Mouse (Mus musculus) hindbrain, embryonic 15.5 days (tissue): ENCODE data around the gene Abat. TPM values are rescaled to one million over a fixed set of nuclear protein-coding genes. Genes with fewer than 3 reads are reported as not detected.

Experiments
- ATAC-seq: fragments of 200-750 bp; cut with Nextera tagmentation; 2 replicates; pipeline ENCODE4 v1.8.0; 2017; ENCODE audit warnings: low read depth, moderate number of reproducible peaks, moderate TSS enrichment; ENCODE audit not compliant: low FRiP score
- H3K27ac ChIP-seq: fragments of 300-500 bp; sonication (generic); replicated peaks from 2 replicates; pipeline ENCODE4 v1.5.1; 2015; ENCODE audit warnings: mild to moderate bottlenecking, inconsistent platforms
- H3K27me3 ChIP-seq: fragments of 300-500 bp; sonication (generic); 2 replicates; pipeline ENCODE4 v1.6.1; 2015; ENCODE audit warnings: control low read depth, inconsistent platforms
- H3K36me3 ChIP-seq: fragments of 300-500 bp; sonication (generic); 2 replicates; pipeline ENCODE4 v1.6.1; 2015; ENCODE audit warnings: control low read depth, inconsistent platforms
- H3K4me1 ChIP-seq: fragments of 300-500 bp; sonication (generic); replicated peaks from 2 replicates; pipeline ENCODE4 v1.6.1; 2015; ENCODE audit warnings: control low read depth, inconsistent platforms
- H3K4me2 ChIP-seq: fragments of 300-500 bp; sonication (generic); 2 replicates; pipeline ENCODE4 v1.6.1; 2015; ENCODE audit warnings: moderate library complexity, mild to moderate bottlenecking, inconsistent platforms
- H3K4me3 ChIP-seq: fragments of 300-500 bp; sonication (generic); 2 replicates; pipeline ENCODE4 v1.5.1; 2015; ENCODE audit warnings: mild to moderate bottlenecking, inconsistent platforms
- H3K9ac ChIP-seq: fragments of 300-500 bp; sonication (generic); 2 replicates; pipeline ENCODE4 v1.6.1; 2015; ENCODE audit warnings: inconsistent platforms
- H3K9me3 ChIP-seq: fragments of 300-500 bp; sonication (generic); 2 replicates; pipeline ENCODE4 v1.6.1; 2016; ENCODE audit warnings: control low read depth, inconsistent platforms
- WGBS: fragments of 180-500 bp; shearing (Covaris S2); methylation state at CpG from one replicate; pipeline ENCODE4 v1.1.7; 2015; 5-methylcytosine and 5-hydroxymethylcytosine counted together
- polyA plus RNA-seq: library from polyadenylated mRNA; unstranded; fragments of >200 nt; fragmentation: Nextera tagmentation; extraction: Ambion mirVana; gene quantifications from 2 replicates; pipeline ENCODE4 v1.2.1, GENCODE M21; 2015

Gene Abat
- polyA plus RNA-seq, 1 experiment from 2014 or later: 82.8 TPM

DNA sequence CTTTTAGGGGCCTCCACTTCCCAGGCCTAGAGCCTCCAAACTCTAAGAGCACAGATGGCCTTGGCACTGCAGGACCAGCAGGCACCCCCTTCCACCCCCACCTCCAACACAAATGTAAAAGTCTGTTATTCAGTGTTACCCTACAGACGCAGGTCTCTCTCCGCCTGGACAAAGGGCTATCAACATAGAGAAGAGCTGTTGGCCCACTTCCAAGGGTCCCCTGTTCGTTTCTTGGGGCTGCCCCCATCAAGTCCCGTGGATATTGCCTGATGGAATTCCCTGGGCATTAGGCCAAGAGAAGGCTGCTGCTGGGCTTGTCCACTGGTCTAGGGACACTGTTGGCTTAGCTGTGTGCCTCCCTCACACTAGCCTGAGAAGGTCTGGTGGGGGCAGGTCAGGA lies 951 bp downstream of the Abat start:
- peak overlapping the region; percentile 76 for H3K4me3 ChIP-seq
- H3K9ac ChIP-seq: peak overlapping the region; percentile 65
- no peak overlapping the region; the same call in 1 of the 2 replicates for H3K27ac ChIP-seq
- H3K36me3 ChIP-seq: no peaks in the 10 kb centered on the region
- no peaks in the 10 kb centered on the region for H3K27me3 ChIP-seq
- peak overlapping the region; percentile 66 for H3K4me2 ChIP-seq
- WGBS: 4% methylated on average over 4 of the region's 4 CpGs
- H3K4me1 ChIP-seq: peaks cover 42% of the 10 kb centered on the region
- H3K9me3 ChIP-seq: no peaks in the 10 kb centered on the region
- no peak for ATAC-seq

DNA sequence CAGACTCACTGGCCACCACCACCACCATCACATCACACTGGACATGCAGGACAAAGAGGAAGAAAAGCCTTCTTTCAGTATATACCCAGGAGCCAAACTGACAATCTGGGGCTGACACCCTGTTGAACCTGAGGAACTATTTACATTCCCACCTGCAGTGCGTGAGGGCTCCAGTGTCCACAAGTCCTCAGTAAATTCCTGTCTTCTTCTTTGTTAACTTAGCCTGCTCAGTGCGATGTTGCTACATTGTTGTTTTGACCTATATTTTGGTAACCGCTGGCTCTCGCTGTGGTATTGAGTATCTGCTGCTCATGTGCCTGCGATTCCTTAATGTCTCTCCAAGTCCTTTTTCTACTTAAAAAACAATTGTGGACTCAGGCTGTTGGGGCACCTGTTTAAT lies 7.3 kb downstream of the Abat start:
- WGBS: 81% methylated on average over 5 of the region's 5 CpGs
- Histone ChIP-seq H3K4me2 (no peak overlapping the region), H3K9me3 (no peaks in the 10 kb centered on the region), H3K4me1 (peaks cover 45% of the 10 kb centered on the region), H3K9ac (no peak overlapping the region), H3K4me3 (no peak overlapping the region), H3K27me3 (no peaks in the 10 kb centered on the region), H3K27ac (no peak overlapping the region), H3K36me3 (no peaks in the 10 kb centered on the region)
- no peak for ATAC-seq

DNA sequence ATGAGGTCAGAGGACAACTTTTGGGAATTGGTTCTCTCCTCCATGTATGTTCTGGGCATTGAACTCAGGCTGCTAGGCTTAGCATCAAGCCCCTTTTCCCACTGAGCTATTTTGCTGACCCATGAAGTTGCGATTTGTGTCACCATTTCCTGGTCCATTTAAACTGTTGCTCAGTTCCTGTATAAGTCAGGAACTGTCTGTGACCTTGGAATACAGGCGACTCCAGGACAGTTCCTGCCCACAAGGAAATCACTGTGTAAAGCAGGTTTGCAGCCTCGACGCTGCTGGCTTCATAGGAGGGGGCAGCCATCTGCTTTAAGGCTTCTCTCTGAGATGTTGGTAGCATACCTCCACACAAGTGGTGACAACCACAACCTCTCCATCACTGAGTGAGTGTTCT lies 8.1 kb downstream of the Abat start:
- H3K4me1 ChIP-seq: peaks cover 39% of the 10 kb centered on the region
- H3K36me3 ChIP-seq: no peaks in the 10 kb centered on the region
- no peak for ATAC-seq
- no peak overlapping the region for H3K9ac ChIP-seq
- 91% methylated on average over 4 of the region's 4 CpGs for WGBS
- no peak overlapping the region for H3K27ac ChIP-seq
- H3K27me3 ChIP-seq: no peaks in the 10 kb centered on the region
- H3K4me3 ChIP-seq: no peak overlapping the region
- no peaks in the 10 kb centered on the region for H3K9me3 ChIP-seq
- H3K4me2 ChIP-seq: no peak overlapping the region

DNA sequence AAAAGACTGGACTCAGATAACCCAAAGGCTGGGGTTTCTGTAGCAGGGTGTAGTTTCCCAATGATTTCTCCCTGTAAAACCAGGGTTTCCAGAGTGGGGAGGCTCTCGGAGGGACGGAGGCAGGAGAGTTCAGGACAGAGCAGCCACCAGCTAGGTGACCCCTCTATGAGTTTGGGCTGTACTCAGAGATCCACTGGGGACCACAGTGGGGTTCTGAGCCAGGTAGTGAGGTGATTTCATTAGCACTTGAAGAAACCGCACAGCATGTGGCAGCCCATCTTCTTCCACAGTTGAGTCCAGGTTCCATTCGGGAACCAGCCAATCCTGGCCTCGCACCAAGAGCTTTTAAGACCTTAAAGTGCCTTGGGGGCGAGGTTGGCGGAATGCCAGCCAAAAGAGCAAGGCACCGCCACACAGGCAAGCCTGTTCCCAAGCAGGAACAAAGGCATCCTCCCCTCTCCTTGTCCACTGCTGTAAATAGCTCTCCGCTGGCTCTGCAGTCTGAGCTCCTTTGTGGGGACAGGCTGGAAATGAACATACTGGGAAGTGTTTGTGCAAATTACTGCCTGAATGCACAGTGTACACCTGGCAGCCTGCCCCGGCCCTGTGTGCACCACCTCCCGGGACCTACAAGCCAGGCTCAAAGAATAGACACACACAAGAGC lies 10.4 kb downstream of the Abat start:
- no peak overlapping the region for H3K9ac ChIP-seq
- no peaks in the 10 kb centered on the region for H3K27me3 ChIP-seq
- H3K36me3 ChIP-seq: no peaks in the 10 kb centered on the region
- H3K9me3 ChIP-seq: no peaks in the 10 kb centered on the region
- WGBS: 20% methylated on average over 11 of the region's 11 CpGs
- peak overlapping the region; percentile 73 for H3K27ac ChIP-seq
- no peak overlapping the region for H3K4me3 ChIP-seq
- peak overlapping the region; percentile 14 for H3K4me2 ChIP-seq
- H3K4me1 ChIP-seq: peaks cover 28% of the 10 kb centered on the region
- ATAC-seq: peak; percentile 88

DNA sequence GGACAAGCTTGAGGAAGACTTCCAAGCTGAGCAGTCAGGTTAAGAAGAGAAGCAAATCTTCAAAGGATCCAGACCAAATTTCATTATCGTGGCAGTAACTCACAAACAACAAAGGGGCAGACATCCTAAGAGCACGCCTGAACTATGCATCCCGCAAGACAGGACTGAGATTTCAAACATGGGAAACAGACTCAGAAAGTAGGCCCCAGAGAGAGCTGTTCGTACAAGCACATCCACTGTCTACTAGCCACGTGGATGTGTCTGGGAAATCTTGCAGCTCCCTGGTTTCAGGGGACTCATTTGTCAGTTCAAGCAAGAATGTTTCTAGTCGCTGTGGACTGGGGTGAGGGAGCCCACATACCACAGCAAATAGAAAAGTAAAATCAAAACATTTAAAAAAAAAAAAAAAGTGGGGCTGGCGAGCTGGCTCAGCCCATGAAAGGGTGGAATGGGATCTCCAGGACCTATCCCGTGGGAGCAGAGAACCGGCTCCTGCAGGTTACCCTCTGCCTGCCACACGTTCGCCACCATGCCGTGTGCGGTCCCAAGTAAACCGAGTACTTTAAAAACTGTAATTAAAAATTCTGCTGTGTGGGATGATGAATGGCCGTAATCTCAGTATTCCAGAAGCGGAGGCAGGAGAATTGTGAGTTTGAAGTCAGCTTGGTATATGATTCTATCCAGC lies 11.1 kb downstream of the Abat start:
- 39% methylated on average over 16 of the region's 16 CpGs for WGBS
- no peak overlapping the region for H3K9ac ChIP-seq
- ATAC-seq: peak; percentile 35
- H3K4me1 ChIP-seq: peaks cover 29% of the 10 kb centered on the region
- H3K4me3 ChIP-seq: no peak overlapping the region
- no peaks in the 10 kb centered on the region for H3K9me3 ChIP-seq
- no peaks in the 10 kb centered on the region for H3K27me3 ChIP-seq
- H3K4me2 ChIP-seq: no peak overlapping the region; the same call in 1 of the 2 replicates
- no peaks in the 10 kb centered on the region for H3K36me3 ChIP-seq
- H3K27ac ChIP-seq: peak overlapping the region; percentile 73

DNA sequence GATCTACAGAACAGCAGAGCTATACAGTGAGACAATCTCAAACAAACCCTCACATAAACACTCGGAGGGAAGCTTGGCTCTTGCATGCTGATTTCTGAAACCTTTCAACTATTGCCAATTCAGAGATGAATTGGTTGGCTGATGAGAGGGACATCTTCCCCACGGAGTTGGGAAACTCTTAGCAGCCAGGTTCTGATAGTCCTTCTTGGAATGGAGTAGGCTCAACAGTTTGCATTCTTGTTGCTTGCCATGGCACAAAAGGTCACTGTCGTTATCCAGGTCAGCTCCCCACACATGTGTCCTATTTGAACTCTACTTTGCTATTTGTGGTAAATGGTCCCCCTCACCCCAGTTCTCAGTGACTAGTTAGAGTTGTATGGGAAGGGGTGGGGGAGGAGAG lies 12.1 kb downstream of the Abat start:
- H3K4me1 ChIP-seq: peaks cover 38% of the 10 kb centered on the region
- H3K9ac ChIP-seq: no peak overlapping the region
- no peak overlapping the region for H3K4me2 ChIP-seq
- no peak overlapping the region for H3K4me3 ChIP-seq
- no peaks in the 10 kb centered on the region for H3K36me3 ChIP-seq
- ATAC-seq: no peak
- H3K27me3 ChIP-seq: no peaks in the 10 kb centered on the region
- no peak overlapping the region for H3K27ac ChIP-seq
- 53% methylated on average over 3 of the region's 3 CpGs for WGBS
- no peaks in the 10 kb centered on the region for H3K9me3 ChIP-seq

DNA sequence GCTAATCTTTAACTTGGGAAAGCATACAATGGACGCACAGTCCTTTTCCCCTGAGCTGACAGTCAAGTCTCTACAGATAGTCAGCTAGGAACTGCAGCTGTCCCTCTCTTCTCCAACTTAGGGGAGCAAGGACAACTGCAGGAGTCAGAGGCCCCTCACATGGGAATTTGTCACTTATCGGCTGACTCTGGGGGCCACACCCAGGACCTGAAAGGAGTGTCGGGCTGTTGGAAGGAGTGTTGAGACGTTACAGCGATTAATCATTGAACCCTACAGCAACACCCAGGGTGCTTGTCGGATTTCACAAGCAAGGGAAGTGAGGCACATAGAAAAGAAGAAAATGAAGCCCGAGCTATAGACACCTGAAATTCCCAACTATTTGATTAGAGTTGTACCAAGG lies 12.6 kb downstream of the Abat start:
- ATAC-seq: no peak
- H3K27me3 ChIP-seq: no peaks in the 10 kb centered on the region
- H3K27ac ChIP-seq: no peak overlapping the region
- no peak overlapping the region for H3K4me2 ChIP-seq
- H3K9me3 ChIP-seq: no peaks in the 10 kb centered on the region
- 67% methylated on average over 7 of the region's 7 CpGs for WGBS
- peaks cover 39% of the 10 kb centered on the region for H3K4me1 ChIP-seq
- no peak overlapping the region for H3K9ac ChIP-seq
- H3K36me3 ChIP-seq: no peaks in the 10 kb centered on the region
- no peak overlapping the region for H3K4me3 ChIP-seq

DNA sequence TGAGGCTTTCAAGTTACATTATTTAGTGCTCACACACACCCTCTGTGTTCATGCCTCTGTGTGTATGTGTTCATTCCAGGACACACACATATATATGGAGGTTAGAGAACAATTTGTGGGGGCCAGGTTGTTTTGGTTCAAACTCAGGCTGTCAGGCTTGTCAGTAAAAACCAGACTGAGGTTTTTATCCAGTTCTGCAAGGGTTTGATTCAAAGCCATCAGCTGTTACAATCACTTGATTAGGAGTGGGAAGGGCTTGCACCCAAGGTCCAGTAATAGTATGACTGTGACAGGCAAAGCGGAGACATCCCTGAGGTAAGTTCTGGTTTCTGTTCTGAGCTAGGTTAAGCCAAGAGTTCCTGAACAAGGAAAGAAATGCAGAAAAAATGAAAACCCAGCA lies 16.2 kb downstream of the Abat start:
- H3K9ac ChIP-seq: no peak overlapping the region
- H3K27ac ChIP-seq: no peak overlapping the region
- no peaks in the 10 kb centered on the region for H3K9me3 ChIP-seq
- no peak overlapping the region for H3K4me3 ChIP-seq
- ATAC-seq: no peak
- no peak overlapping the region for H3K4me2 ChIP-seq
- 95% methylated on average over 1 of the region's 1 CpGs for WGBS
- peaks cover 21% of the 10 kb centered on the region for H3K4me1 ChIP-seq
- H3K27me3 ChIP-seq: no peaks in the 10 kb centered on the region
- H3K36me3 ChIP-seq: no peaks in the 10 kb centered on the region

DNA sequence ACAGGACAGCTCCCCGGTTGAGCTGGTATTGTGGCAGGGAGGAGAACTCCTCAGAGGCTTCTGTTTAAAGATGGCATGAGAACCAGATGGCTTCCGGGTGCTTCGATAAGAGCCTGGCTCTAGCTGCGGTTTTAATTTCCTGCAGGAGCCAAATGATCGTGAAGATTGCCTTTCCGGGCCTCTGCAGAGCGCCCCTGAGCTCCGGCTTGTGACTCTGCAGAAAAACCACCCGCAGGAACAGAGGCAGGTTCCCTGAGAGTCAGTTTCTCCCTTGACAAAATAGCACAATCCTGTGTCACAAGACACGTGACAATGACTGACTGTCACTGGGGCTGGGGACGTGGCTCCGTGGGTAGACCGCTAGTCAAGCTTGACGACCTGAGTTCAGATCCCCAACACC lies 16.8 kb downstream of the Abat start:
- no peaks in the 10 kb centered on the region for H3K36me3 ChIP-seq
- H3K4me3 ChIP-seq: no peak overlapping the region
- no peak overlapping the region; the same call in 1 of the 2 replicates for H3K27ac ChIP-seq
- H3K27me3 ChIP-seq: no peaks in the 10 kb centered on the region
- peaks cover 17% of the 10 kb centered on the region for H3K4me1 ChIP-seq
- WGBS: 63% methylated on average over 14 of the region's 14 CpGs
- no peak overlapping the region for H3K9ac ChIP-seq
- H3K4me2 ChIP-seq: no peak overlapping the region
- no peaks in the 10 kb centered on the region for H3K9me3 ChIP-seq
- ATAC-seq: no peak

DNA sequence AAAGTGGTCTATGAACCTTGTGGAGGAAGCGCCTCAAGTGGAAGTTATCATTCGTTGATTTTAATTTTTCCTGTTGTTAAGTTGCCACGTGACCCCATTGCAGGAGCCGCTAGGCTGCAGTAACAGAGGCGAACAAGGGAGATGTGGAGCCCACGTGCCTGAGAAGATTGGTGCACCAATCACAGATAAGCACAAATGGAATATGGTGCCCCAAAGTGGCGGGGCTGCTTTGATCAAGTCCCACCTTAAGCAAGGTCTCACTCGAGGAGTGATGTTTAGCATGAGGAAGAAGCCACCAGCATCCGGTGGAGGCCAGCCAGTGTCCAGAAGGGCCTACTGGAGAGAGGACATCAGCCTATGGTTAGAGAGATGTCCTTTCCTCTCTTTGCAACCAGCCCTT lies 19.2 kb downstream of the Abat start:
- Histone ChIP-seq H3K4me3 (no peak overlapping the region), H3K9me3 (no peaks in the 10 kb centered on the region), H3K4me2 (no peak overlapping the region), H3K9ac (no peak overlapping the region), H3K4me1 (peaks cover 16% of the 10 kb centered on the region), H3K27me3 (no peaks in the 10 kb centered on the region), H3K27ac (no peak overlapping the region), H3K36me3 (no peaks in the 10 kb centered on the region)
- 91% methylated on average over 9 of the region's 9 CpGs for WGBS
- ATAC-seq: no peak

DNA sequence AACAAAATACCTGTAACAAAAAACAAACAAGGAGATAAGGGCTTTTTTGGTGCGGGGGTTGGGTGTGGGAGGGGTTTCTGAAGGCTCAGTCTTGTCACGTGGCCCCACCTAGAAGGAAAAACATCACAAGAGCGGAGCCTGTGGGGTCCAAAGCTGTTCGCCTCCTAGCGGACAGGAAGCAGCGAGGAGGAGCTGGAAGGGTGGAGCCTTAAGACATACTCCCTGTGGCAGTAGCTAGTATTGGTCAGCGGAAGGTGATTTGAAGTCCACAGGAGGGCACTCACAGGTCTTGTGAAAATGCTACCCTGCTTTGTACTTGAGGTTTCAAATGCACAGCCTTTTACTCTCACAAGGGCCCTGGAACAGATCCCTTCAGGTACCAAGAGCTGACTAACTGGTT lies 19.7 kb downstream of the Abat start:
- Histone ChIP-seq H3K27ac (no peak overlapping the region), H3K4me3 (no peak overlapping the region), H3K4me1 (peaks cover 16% of the 10 kb centered on the region), H3K9me3 (no peaks in the 10 kb centered on the region), H3K4me2 (no peak overlapping the region), H3K27me3 (no peaks in the 10 kb centered on the region), H3K36me3 (no peaks in the 10 kb centered on the region), H3K9ac (no peak overlapping the region)
- WGBS: 75% methylated on average over 7 of the region's 7 CpGs
- no peak for ATAC-seq

DNA sequence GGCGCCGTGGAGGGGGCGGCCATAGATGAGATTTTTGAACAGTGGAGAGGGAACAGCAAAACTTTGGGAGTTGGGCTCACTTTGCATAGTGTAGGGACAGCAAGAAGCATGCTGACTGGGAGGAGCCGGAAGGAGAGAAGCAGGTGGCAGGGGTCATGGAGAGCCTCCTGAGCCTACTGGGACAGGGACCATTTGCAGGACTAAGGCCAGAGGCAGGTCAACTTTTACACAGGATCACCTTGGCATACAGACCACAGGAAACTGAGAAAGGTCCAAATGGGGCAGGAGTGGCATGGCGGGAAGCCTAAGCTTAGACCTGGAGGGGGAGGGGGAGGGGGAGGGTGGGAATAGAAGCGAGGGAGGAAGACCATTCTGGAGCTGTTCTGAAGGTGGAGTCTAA lies 20.2 kb downstream of the Abat start:
- WGBS: 94% methylated on average over 6 of the region's 6 CpGs
- Histone ChIP-seq H3K9ac (no peak overlapping the region), H3K4me2 (no peak overlapping the region), H3K27me3 (no peaks in the 10 kb centered on the region), H3K4me1 (peaks cover 18% of the 10 kb centered on the region), H3K27ac (no peak overlapping the region), H3K9me3 (no peaks in the 10 kb centered on the region), H3K4me3 (no peak overlapping the region), H3K36me3 (no peaks in the 10 kb centered on the region)
- no peak for ATAC-seq
